Mouse (Mus musculus) CH12F3 (cell line): ENCODE data around the gene Syngr2.

Experiments
- in situ Hi-C: fragments of 300-500 bp; cut with MboI; formaldehyde crosslinking; loops from 2 replicates; pipeline ENCODE4 v1.14.3; 2020; ENCODE audit warnings: low sequenced_read_pairs

The Syngr2 gene

GRCm38 (mm10) chr11:117858392-117858791 lies 48.9 kb downstream of the Syngr2 start:
- in situ Hi-C loops: loop anchor here (25.0 kb wide), 1 partner anchor 354 kb away; no protein-coding TSS in a partner anchor

DNA sequence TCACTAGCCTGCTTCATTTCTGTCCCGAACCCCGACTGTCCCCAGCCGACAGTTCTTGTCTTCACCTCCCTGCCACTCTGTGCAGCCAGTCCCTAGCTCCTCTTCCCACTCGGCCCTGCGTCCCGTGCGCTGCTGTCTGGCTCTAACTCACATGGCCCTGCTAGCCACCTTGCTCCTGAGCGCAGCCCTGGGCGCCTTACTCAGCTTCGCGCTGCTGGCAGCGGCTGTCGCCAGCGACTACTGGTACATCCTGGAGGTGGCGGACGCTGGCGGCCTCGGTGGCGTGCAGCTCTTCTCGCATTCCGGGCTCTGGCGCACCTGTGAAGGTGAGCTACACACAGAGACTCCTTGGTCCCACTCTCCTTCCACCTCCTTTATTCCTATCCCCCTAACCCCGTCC lies 51.1 kb downstream of the Syngr2 start, which contains the start of gene Tmem235:
TSS of gene Tmem235 (plus strand) at position 152 of the 400 bp plus-strand sequence.
- in situ Hi-C loops: loop anchor here (10.0 to 25.0 kb wide), 2 partner anchors 234 to 352 kb away; no protein-coding TSS in a partner anchor

- in situ Hi-C loops: loop anchor here (10.0 to 25.0 kb wide), 2 partner anchors 231 to 349 kb away; no protein-coding TSS in a partner anchor
Observed at GRCm38 (mm10) chr11:117863174-117863856, 53.8 kb downstream of the Syngr2 start.
